29 mouse cellular contexts compared by ENCODE assay signal in genomic region chr14:14104213-14104929, GRCm38 (mm10). TPM values are rescaled to one million over a fixed set of nuclear protein-coding genes. Genes with fewer than 3 reads are reported as not detected.
DNase-seq lines count a peak whose midpoint lies in the region; ATAC-seq lines count a peak whose summit lies in the region.
"Had no signal": no experiment of that assay in that cellular context is flagged by ENCODE, and none has a peak within 500 bp of the region (broad histone marks: within the 10 kb centered on the region; RNA-seq: fewer than 3 reads in every experiment).

No protein-coding gene starts in this region.

- peak; percentile 36; the same call in 1 of the 2 replicates for ATAC-seq in forebrain, embryonic 12.5 days (ENCODE audit: low FRiP score)
- no peak for ATAC-seq in forebrain, embryonic 11.5 days (replicated peaks; ENCODE audit: low FRiP score)
- ATAC-seq in kidney, embryonic 15.5 days (replicated peaks; ENCODE audit: low FRiP score) = peak; percentile 68
- ATAC-seq in forebrain, embryonic 16.5 days = peak; percentile 72; the same call in 1 of the 2 replicates
- no peak for ATAC-seq in midbrain, embryonic 16.5 days
- ATAC-seq: hindbrain, postnatal 0 days; intestine, embryonic 15.5 days; midbrain, embryonic 15.5 days had no signal

- no peak overlapping the region for H3K27ac ChIP-seq in forebrain, embryonic 12.5 days
- H3K27ac ChIP-seq in forebrain, embryonic 11.5 days (ENCODE audit: low read depth, low read length) = no peak overlapping the region
- H3K27ac ChIP-seq in kidney, embryonic 15.5 days = no peak overlapping the region
- no peak overlapping the region for H3K27ac ChIP-seq in forebrain, embryonic 16.5 days (ENCODE audit: low read length)
- H3K27ac ChIP-seq in midbrain, embryonic 16.5 days (ENCODE audit: low read length) = no peak overlapping the region
- H3K27ac ChIP-seq: gastrocnemius, adult 2 months; hindbrain, postnatal 0 days; intestine, embryonic 15.5 days; liver, embryonic 14.5 days; macrophage; midbrain, embryonic 10.5 days; midbrain, embryonic 15.5 days; stomach, embryonic 15.5 days had no signal

- H3K9me3 ChIP-seq in forebrain, embryonic 12.5 days = no peaks in the 10 kb centered on the region
- H3K9me3 ChIP-seq in forebrain, embryonic 11.5 days (ENCODE audit: control insufficient read depth, low read length) = no peaks in the 10 kb centered on the region
- no peaks in the 10 kb centered on the region for H3K9me3 ChIP-seq in kidney, embryonic 15.5 days (replicated peaks)
- no peaks in the 10 kb centered on the region for H3K9me3 ChIP-seq in forebrain, embryonic 16.5 days (ENCODE audit: control insufficient read depth, low read length)
- H3K9me3 ChIP-seq in midbrain, embryonic 16.5 days (replicated peaks; ENCODE audit: control insufficient read depth, low read length, poor library complexity, severe bottlenecking) = no peaks in the 10 kb centered on the region
- H3K9me3 ChIP-seq: G1E; intestine, embryonic 15.5 days; midbrain, embryonic 10.5 days; midbrain, embryonic 15.5 days; stomach, embryonic 15.5 days had no signal

- WGBS in forebrain, embryonic 12.5 days = 78% methylated on average over 13 of the region's 13 CpGs
- WGBS in forebrain, embryonic 11.5 days = 80% methylated on average over 13 of the region's 13 CpGs
- 45% methylated on average over 13 of the region's 13 CpGs for WGBS in kidney, embryonic 15.5 days
- WGBS in forebrain, embryonic 16.5 days = 53% methylated on average over 13 of the region's 13 CpGs
- WGBS in midbrain, embryonic 16.5 days = 81% methylated on average over 13 of the region's 13 CpGs

- H3K4me1 ChIP-seq in forebrain, embryonic 12.5 days = no peaks in the 10 kb centered on the region
- H3K4me1 ChIP-seq in forebrain, embryonic 11.5 days (replicated peaks; ENCODE audit: control insufficient read depth, insufficient read depth, low read length) = no peaks in the 10 kb centered on the region
- H3K4me1 ChIP-seq in kidney, embryonic 15.5 days = no peaks in the 10 kb centered on the region
- H3K4me1 ChIP-seq in forebrain, embryonic 16.5 days (replicated peaks; ENCODE audit: control insufficient read depth, insufficient read depth, low read length) = 0 out of 2 replicates have a peak, but pooled peaks cover 3% of the 10 kb centered on the region
- H3K4me1 ChIP-seq in midbrain, embryonic 16.5 days (ENCODE audit: control insufficient read depth, insufficient read depth, low read length) = no peaks in the 10 kb centered on the region
- H3K4me1 ChIP-seq: intestine, embryonic 15.5 days; midbrain, embryonic 10.5 days; midbrain, embryonic 15.5 days; stomach, embryonic 15.5 days had no signal

- H3K4me3 ChIP-seq in forebrain, embryonic 12.5 days (replicated peaks) = no peak overlapping the region
- no peak overlapping the region for H3K4me3 ChIP-seq in forebrain, embryonic 11.5 days (ENCODE audit: low read depth, low read length)
- no peak overlapping the region for H3K4me3 ChIP-seq in kidney, embryonic 15.5 days (replicated peaks)
- no peak overlapping the region for H3K4me3 ChIP-seq in forebrain, embryonic 16.5 days (replicated peaks; ENCODE audit: low read length)
- no peak overlapping the region for H3K4me3 ChIP-seq in midbrain, embryonic 16.5 days (ENCODE audit: low read depth, low read length)
- H3K4me3 ChIP-seq: erythroblast, embryonic 14.5 days; gastrocnemius, adult 2 months; intestine, embryonic 15.5 days; midbrain, embryonic 10.5 days; midbrain, embryonic 15.5 days; stomach, embryonic 15.5 days had no signal

- H3K36me3 ChIP-seq in forebrain, embryonic 12.5 days (replicated peaks) = peaks cover 42% of the 10 kb centered on the region
- no peaks in the 10 kb centered on the region; the same call in 1 of the 2 replicates for H3K36me3 ChIP-seq in forebrain, embryonic 11.5 days (ENCODE audit: control insufficient read depth, insufficient read depth, low read length)
- H3K36me3 ChIP-seq in kidney, embryonic 15.5 days = peaks cover 56% of the 10 kb centered on the region
- H3K36me3 ChIP-seq in forebrain, embryonic 16.5 days (ENCODE audit: control insufficient read depth, insufficient read depth) = peaks cover 8% of the 10 kb centered on the region; the same call in 1 of the 2 replicates
- H3K36me3 ChIP-seq in midbrain, embryonic 16.5 days (ENCODE audit: control insufficient read depth, insufficient read depth, low read length) = peaks cover 12% of the 10 kb centered on the region

- no peak for DNase-seq in forebrain, embryonic 11.5 days (ENCODE audit: low spot score)
- no peak for DNase-seq in kidney, postnatal 25 days
- DNase-seq in thymus, postnatal 10 days (ENCODE audit: low spot score in 2 of 2) = no peak
- DNase-seq: adrenal gland, postnatal 14 days; cerebellum, adult 11-12 months; cerebellum, postnatal 14 days; gastrocnemius, adult 2 months; kidney, adult 9 months; kidney, postnatal 4 days; layer of hippocampus, postnatal 36 days; left cerebral cortex, postnatal 4 days; liver; lung, adult 2 months; lung, postnatal 10 days; right cerebral cortex, postnatal 25 days; thymus, postnatal 14 days had no signal

- no peaks in the 10 kb centered on the region for H3K27me3 ChIP-seq in forebrain, embryonic 12.5 days
- H3K27me3 ChIP-seq in forebrain, embryonic 11.5 days (ENCODE audit: control insufficient read depth, insufficient read depth, low read length) = no peaks in the 10 kb centered on the region
- H3K27me3 ChIP-seq in kidney, embryonic 15.5 days = no peaks in the 10 kb centered on the region
- H3K27me3 ChIP-seq in forebrain, embryonic 16.5 days (replicated peaks; ENCODE audit: control insufficient read depth, insufficient read depth, low read length) = no peaks in the 10 kb centered on the region
- no peaks in the 10 kb centered on the region for H3K27me3 ChIP-seq in midbrain, embryonic 16.5 days (ENCODE audit: control insufficient read depth, insufficient read depth, low read depth, low read length)
- H3K27me3 ChIP-seq: intestine, embryonic 15.5 days; midbrain, embryonic 15.5 days; stomach, embryonic 15.5 days had no signal

- no peak overlapping the region for H3K9ac ChIP-seq in forebrain, embryonic 12.5 days
- H3K9ac ChIP-seq in forebrain, embryonic 11.5 days (ENCODE audit: low read length) = no peak overlapping the region
- no peak overlapping the region for H3K9ac ChIP-seq in kidney, embryonic 15.5 days
- H3K9ac ChIP-seq in forebrain, embryonic 16.5 days (replicated peaks; ENCODE audit: low read depth, low read length) = no peak overlapping the region
- H3K9ac ChIP-seq in midbrain, embryonic 16.5 days (ENCODE audit: low read depth, low read length) = no peak overlapping the region
- H3K9ac ChIP-seq: intestine, embryonic 15.5 days; liver, embryonic 14.5 days; midbrain, embryonic 15.5 days; stomach, embryonic 15.5 days had no signal

- H3K4me2 ChIP-seq in forebrain, embryonic 12.5 days = no peak overlapping the region
- no peak overlapping the region for H3K4me2 ChIP-seq in forebrain, embryonic 11.5 days (ENCODE audit: low read depth, low read length, severe bottlenecking)
- H3K4me2 ChIP-seq in kidney, embryonic 15.5 days = no peak overlapping the region
- no peak overlapping the region for H3K4me2 ChIP-seq in forebrain, embryonic 16.5 days (ENCODE audit: low read length)
- H3K4me2 ChIP-seq in midbrain, embryonic 16.5 days (ENCODE audit: low read length) = no peak overlapping the region
- H3K4me2 ChIP-seq: intestine, embryonic 15.5 days; midbrain, embryonic 15.5 days; stomach, embryonic 15.5 days had no signal

RNA-seq across cellular contexts. Expression of gene Psmd6, which starts 16.4 kb away (rescaled TPM):
- 292 TPM in 2 replicates for polyA plus RNA-seq in forebrain, embryonic 12.5 days (2016; fragmentation: Nextera tagmentation; extraction: Ambion mirVana)
- 306 and 311 TPM in 2 replicates for polyA plus RNA-seq in forebrain, embryonic 11.5 days (2014; fragmentation: Nextera tagmentation; extraction: Ambion mirVana)
- polyA plus RNA-seq in kidney, embryonic 15.5 days (2015; fragmentation: Nextera tagmentation; extraction: Ambion mirVana) = 235 and 255 TPM in 2 replicates
- polyA plus RNA-seq in forebrain, embryonic 16.5 days (2015; fragmentation: Nextera tagmentation; extraction: Ambion mirVana) = 275 and 281 TPM in 2 replicates
- 250 and 259 TPM in 2 replicates for polyA plus RNA-seq in midbrain, embryonic 16.5 days (2015; fragmentation: Nextera tagmentation; extraction: Ambion mirVana)

Comparison
In these comparisons a context has a peak if more than half of its experiments do, and no peak if none do; other contexts are left out.
1. ATAC-seq: peak in forebrain, embryonic 12.5 days (single experiment), kidney, embryonic 15.5 days (single experiment) and forebrain, embryonic 16.5 days (single experiment); none in forebrain, embryonic 11.5 days (single experiment) and midbrain, embryonic 16.5 days (single experiment).